In the genomic region with DNA sequence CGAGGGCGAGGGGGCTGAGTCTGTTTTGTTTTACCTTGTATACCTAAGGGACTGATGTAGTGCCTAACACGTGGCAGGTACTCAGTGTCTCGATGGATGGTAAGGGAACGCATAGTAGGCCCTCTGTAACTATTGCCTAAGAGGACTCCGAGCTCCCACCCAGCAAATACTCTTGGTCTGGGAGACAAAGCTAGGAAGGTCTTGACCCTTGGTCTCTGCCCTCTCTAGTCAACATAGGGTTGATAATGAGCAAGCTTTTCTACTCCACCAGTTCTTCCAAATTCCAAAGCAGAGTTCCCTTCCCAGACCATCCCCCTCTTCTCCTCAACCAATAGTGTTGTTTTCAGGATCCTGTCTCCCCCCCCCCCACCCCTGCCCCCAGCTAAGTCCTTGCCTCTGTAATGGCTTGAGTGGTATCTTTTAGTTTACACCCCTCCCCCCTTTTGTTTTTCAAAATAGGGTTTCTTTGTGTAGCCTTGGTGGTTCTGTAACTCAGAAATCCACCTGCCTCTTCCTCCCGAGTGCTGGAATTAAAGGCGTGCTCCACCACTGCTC, we compare ENCODE assay signal across 10 mouse cellular contexts. TPM values are rescaled to one million over a fixed set of nuclear protein-coding genes. Genes with fewer than 3 reads are reported as not detected.
DNase-seq lines count a peak whose midpoint lies in the region; ATAC-seq lines count a peak whose summit lies in the region.
"Had no signal": no experiment of that assay in that cellular context is flagged by ENCODE, and none has a peak within 500 bp of the region (broad histone marks: within the 10 kb centered on the region; RNA-seq: fewer than 3 reads in every experiment).

No protein-coding gene starts in this region.

- H3K4me1 ChIP-seq in lung, embryonic 16.5 days (replicated peaks; ENCODE audit: control insufficient read depth, insufficient read depth, low read length) = peaks cover 21% of the 10 kb centered on the region
- H3K4me1 ChIP-seq in limb, embryonic 10.5 days = peaks cover 44% of the 10 kb centered on the region
- H3K4me1 ChIP-seq in neural tube, embryonic 15.5 days = peaks cover 41% of the 10 kb centered on the region

- no peak overlapping the region for H3K9ac ChIP-seq in lung, embryonic 16.5 days (ENCODE audit: low read length)
- H3K9ac ChIP-seq in neural tube, embryonic 15.5 days (replicated peaks) = no peak overlapping the region

- no peak overlapping the region for H3K27ac ChIP-seq in lung, embryonic 16.5 days (ENCODE audit: low read length)
- no peak overlapping the region for H3K27ac ChIP-seq in limb, embryonic 10.5 days
- H3K27ac ChIP-seq in neural tube, embryonic 15.5 days (replicated peaks) = no peak overlapping the region

- H3K27me3 ChIP-seq in lung, embryonic 16.5 days (ENCODE audit: control insufficient read depth, insufficient read depth, low read depth, low read length) = no peaks in the 10 kb centered on the region
- H3K27me3 ChIP-seq in limb, embryonic 10.5 days (ENCODE audit: low read depth, poor library complexity, severe bottlenecking) = peaks cover 93% of the 10 kb centered on the region
- H3K27me3 ChIP-seq in neural tube, embryonic 15.5 days (replicated peaks) = no peaks in the 10 kb centered on the region

- no peak overlapping the region for H3K4me3 ChIP-seq in lung, embryonic 16.5 days (ENCODE audit: low read length)
- H3K4me3 ChIP-seq in limb, embryonic 10.5 days = peak overlapping the region; percentile 74; the same call in 1 of the 2 replicates
- peak overlapping the region; percentile 62; the same call in 1 of the 2 replicates for H3K4me3 ChIP-seq in neural tube, embryonic 15.5 days (replicated peaks)

- H3K36me3 ChIP-seq in lung, embryonic 16.5 days (ENCODE audit: control insufficient read depth, insufficient read depth, low read length) = no peaks in the 10 kb centered on the region
- peaks cover 23% of the 10 kb centered on the region for H3K36me3 ChIP-seq in limb, embryonic 10.5 days
- H3K36me3 ChIP-seq in neural tube, embryonic 15.5 days = no peaks in the 10 kb centered on the region

- no peak for ATAC-seq in lung, embryonic 16.5 days (ENCODE audit: low read depth)
- no peak for ATAC-seq in neural tube, embryonic 15.5 days (ENCODE audit: low FRiP score)
- ATAC-seq in erythroblast, adult 5-6 weeks (replicated peaks; ENCODE audit: low FRiP score, poor library complexity, severe bottlenecking) = no peak

- peak overlapping the region; percentile 61; the same call in 1 of the 2 replicates for H3K4me2 ChIP-seq in lung, embryonic 16.5 days (ENCODE audit: low read depth, low read length)
- H3K4me2 ChIP-seq in neural tube, embryonic 15.5 days = peak overlapping the region; percentile 64

- DNase-seq in embryo, embryonic 10 days (ENCODE audit: low spot score) = peak; percentile 8
- DNase-seq in embryo, embryonic 11 days = no peak
- no peak for DNase-seq in lung, adult 18-20 months
- DNase-seq in limb, embryonic 10.5 days (ENCODE audit: low spot score) = no peak
- DNase-seq in ovary, postnatal 14 days (ENCODE audit: low spot score) = no peak
- DNase-seq: cerebellum, adult 11-12 months; kidney, adult 8-10 months had no signal

- 51% methylated on average over 8 of the region's 8 CpGs for WGBS in lung, embryonic 16.5 days
- whole genome bisulfite sequencing in limb, embryonic 10.5 days = 63% methylated on average over 8 of the region's 8 CpGs
- WGBS in neural tube, embryonic 15.5 days = 60% methylated on average over 8 of the region's 8 CpGs

- no peaks in the 10 kb centered on the region for H3K9me3 ChIP-seq in lung, embryonic 16.5 days (ENCODE audit: control insufficient read depth, low read length)
- 0 out of 2 replicates have a peak, but pooled peaks cover 2% of the 10 kb centered on the region for H3K9me3 ChIP-seq in limb, embryonic 10.5 days (replicated peaks)
- no peaks in the 10 kb centered on the region for H3K9me3 ChIP-seq in neural tube, embryonic 15.5 days (replicated peaks)

RNA-seq across cellular contexts. Expression of a gene that starts 3.8 kb away (rescaled TPM):
- 9.9 and 10.2 TPM in 2 replicates for polyA plus RNA-seq in lung, embryonic 16.5 days (2015; fragmentation: Nextera tagmentation; extraction: Ambion mirVana)
- polyA plus RNA-seq in limb, embryonic 10.5 days (2016; fragmentation: Nextera tagmentation; extraction: Ambion mirVana) = 15.3 and 17.0 TPM in 2 replicates
- 13.3 and 15.1 TPM in 2 replicates for polyA plus RNA-seq in neural tube, embryonic 15.5 days (2015; fragmentation: Nextera tagmentation; extraction: Ambion mirVana)
- not detected in 2 replicates for total RNA-seq in erythroblast, adult 5-6 weeks (2015; ENCODE audit: low replicate concordance)
- 2.6 TPM in 1 of 2 replicates, not detected in the other for total RNA-seq in erythroblast, adult 5-6 weeks (2017; ENCODE audit: low replicate concordance)

RNA-seq across cellular contexts. Expression of a gene that starts 32.6 kb away (rescaled TPM):
- polyA plus RNA-seq in lung, embryonic 16.5 days (2015; fragmentation: Nextera tagmentation; extraction: Ambion mirVana) = 24.2 and 26.5 TPM in 2 replicates
- polyA plus RNA-seq in limb, embryonic 10.5 days (2016; fragmentation: Nextera tagmentation; extraction: Ambion mirVana) = 34.2 and 35.0 TPM in 2 replicates
- polyA plus RNA-seq in neural tube, embryonic 15.5 days (2015; fragmentation: Nextera tagmentation; extraction: Ambion mirVana) = 71.3 and 82.0 TPM in 2 replicates
- 7.7 and 7.9 TPM in 2 replicates for total RNA-seq in erythroblast, adult 5-6 weeks (2015; ENCODE audit: low replicate concordance)
- total RNA-seq in erythroblast, adult 5-6 weeks (2017; ENCODE audit: low replicate concordance) = 13.1 and 16.6 TPM in 2 replicates

RNA-seq across cellular contexts. Expression of a gene that starts 46.6 kb away (rescaled TPM):
- 27.7 and 28.4 TPM in 2 replicates for polyA plus RNA-seq in lung, embryonic 16.5 days (2015; fragmentation: Nextera tagmentation; extraction: Ambion mirVana)
- 59.1 and 68.9 TPM in 2 replicates for polyA plus RNA-seq in limb, embryonic 10.5 days (2016; fragmentation: Nextera tagmentation; extraction: Ambion mirVana)
- 37.5 and 39.7 TPM in 2 replicates for polyA plus RNA-seq in neural tube, embryonic 15.5 days (2015; fragmentation: Nextera tagmentation; extraction: Ambion mirVana)
- total RNA-seq in erythroblast, adult 5-6 weeks (2015; ENCODE audit: low replicate concordance) = 0.38 and 1.5 TPM in 2 replicates
- total RNA-seq in erythroblast, adult 5-6 weeks (2017; ENCODE audit: low replicate concordance) = 2.5 and 3.2 TPM in 2 replicates
